Mouse (Mus musculus) kidney, adult 2 months (tissue): ENCODE data around the gene Fam213a.

Experiments used
- CTCF ChIP-seq: fragments of 200-500 bp; conservative IDR thresholded peaks from 2 replicates; pipeline ENCODE4 v1.5.1; 2011; ENCODE audit warnings: low read depth, mild to moderate bottlenecking, control low read depth, low read length, moderate library complexity, mixed read lengths; ENCODE audit not compliant: insufficient read depth, insufficient read length
- POLR2A ChIP-seq: fragments of 200-500 bp; IDR thresholded peaks from one replicate; pipeline ENCODE4 v1.6.1; 2011; ENCODE audit warnings: low read depth, low read length, control low read depth

- TF ChIP-seq POLR2A (peak; percentile 41), CTCF (no peak)
These were observed 47.2 kb downstream of the Fam213a start, which contains the start of gene Tspan14 for GRCm38 (mm10) chr14:40966392-40966861.
